Comparison of ENCODE assay signal across 17 mouse cellular contexts in genomic region chr8:10985064-10985463, GRCm38 (mm10).
"Had no signal": no experiment of that assay in that cellular context is flagged by ENCODE, and none has a peak within 500 bp of the region (broad histone marks: within the 10 kb centered on the region; RNA-seq: fewer than 3 reads in every experiment).

No protein-coding gene starts in this region.

- H3K4me2 ChIP-seq: intestine, embryonic 15.5 days; kidney, embryonic 15.5 days; midbrain, embryonic 13.5 days; neural tube, embryonic 15.5 days had no signal

- H3K4me3 ChIP-seq: intestine, embryonic 15.5 days; kidney, embryonic 15.5 days; layer of hippocampus, adult 2 months; limb, embryonic 10.5 days; midbrain, embryonic 13.5 days; myocyte; neural tube, embryonic 15.5 days had no signal

- ATAC-seq: intestine, embryonic 15.5 days; lung, postnatal 0 days; midbrain, embryonic 13.5 days had no signal

- H3K9me3 ChIP-seq: intestine, embryonic 15.5 days; kidney, embryonic 15.5 days; limb, embryonic 10.5 days; midbrain, embryonic 13.5 days; neural tube, embryonic 15.5 days had no signal

- H3K27me3 ChIP-seq: intestine, embryonic 15.5 days; kidney, embryonic 15.5 days; midbrain, embryonic 13.5 days; neural tube, embryonic 15.5 days had no signal

- H3K9ac ChIP-seq: intestine, embryonic 15.5 days; kidney, embryonic 15.5 days; midbrain, embryonic 13.5 days; neural tube, embryonic 15.5 days had no signal

- DNase-seq: kidney, adult 18-20 months; kidney, postnatal 14 days; lung, adult 2 months; lung, postnatal 36 days; right cerebral cortex, adult 18-20 months; right cerebral cortex, postnatal 25 days; thymus, adult 18-20 months; thymus, postnatal 14 days had no signal

- H3K27ac ChIP-seq: intestine, embryonic 15.5 days; kidney, embryonic 15.5 days; layer of hippocampus, adult 2 months; limb, embryonic 10.5 days; midbrain, embryonic 13.5 days; neural tube, embryonic 15.5 days; stomach, postnatal 0 days had no signal
